Mouse (Mus musculus) megakaryocyte progenitor cell, adult 5-6 weeks (primary cell): ENCODE data around the gene Manea. TPM values are rescaled to one million over a fixed set of nuclear protein-coding genes. Genes with fewer than 3 reads are reported as not detected.
"Not testable (repeated sequence)": the region's sequence is repeated elsewhere in the genome, so short reads cannot be mapped to it uniquely, and the experiment has no call there.

Source experiments
- ATAC-seq: replicated peaks from 2 replicates; pipeline ENCODE4 v1.8.0; 2016; ENCODE audit warnings: mild to moderate bottlenecking, moderate TSS enrichment, inconsistent platforms; ENCODE audit not compliant: poor library complexity
- total RNA-seq, 2 experiments: library from RNA; stranded (forward) in 1 of 2; stranded (reverse) in 1 of 2; fragments of 157-497, 149-512 nt in 1 of 2; fragments of 200-1000 nt in 1 of 2; gene quantifications; 2 replicates each; pipeline versions ENCODE4 v1.2.3 to v1.2.4; 2015 to 2017

Gene Manea
- total RNA-seq (2015): 20.6 and 21.3 TPM in 2 replicates
- 12.1 and 12.4 TPM in 2 replicates for total RNA-seq (2017)

- ATAC-seq: peak; percentile 93
Observed at GRCm38 (mm10) chr4:26346443-26347106, at the start of gene Manea. Gene Manea (minus strand): TSS chr4:26346891.

- no peak for ATAC-seq
Observed at GRCm38 (mm10) chr4:26354616-26355015, 7.9 kb upstream of the Manea start.

- ATAC-seq: peak; percentile 83
Observed at GRCm38 (mm10) chr4:26353643-26354231, 7.0 kb upstream of the Manea start.

GRCm38 (mm10) chr4:26347239-26347638 lies 548 bp upstream of the Manea start:
- no peak for ATAC-seq

- peak; percentile 19 for ATAC-seq
Observed at GRCm38 (mm10) chr4:26345741-26346442, 799 bp downstream of the Manea start.

- ATAC-seq: no peak
Observed at GRCm38 (mm10) chr4:26345080-26345479, 1.6 kb downstream of the Manea start.

- ATAC-seq: no peak
Observed at GRCm38 (mm10) chr4:26342346-26342745, 4.3 kb downstream of the Manea start.

- ATAC-seq: no peak
Observed at GRCm38 (mm10) chr4:26338604-26339003, 8.1 kb downstream of the Manea start.

- ATAC-seq: no peak
Observed at GRCm38 (mm10) chr4:26336563-26336962, 10.1 kb downstream of the Manea start.

GRCm38 (mm10) chr4:26304731-26305130 lies 42.0 kb downstream of the Manea start:
- not testable (repeated sequence) for ATAC-seq

GRCm38 (mm10) chr4:26277112-26277716 lies 69.5 kb downstream of the Manea start:
- no peak for ATAC-seq

GRCm38 (mm10) chr4:26276264-26276663 lies 70.4 kb downstream of the Manea start:
- no peak for ATAC-seq

- ATAC-seq: no peak
Observed at GRCm38 (mm10) chr4:26275769-26276168, 70.9 kb downstream of the Manea start.
